In the genomic region with DNA sequence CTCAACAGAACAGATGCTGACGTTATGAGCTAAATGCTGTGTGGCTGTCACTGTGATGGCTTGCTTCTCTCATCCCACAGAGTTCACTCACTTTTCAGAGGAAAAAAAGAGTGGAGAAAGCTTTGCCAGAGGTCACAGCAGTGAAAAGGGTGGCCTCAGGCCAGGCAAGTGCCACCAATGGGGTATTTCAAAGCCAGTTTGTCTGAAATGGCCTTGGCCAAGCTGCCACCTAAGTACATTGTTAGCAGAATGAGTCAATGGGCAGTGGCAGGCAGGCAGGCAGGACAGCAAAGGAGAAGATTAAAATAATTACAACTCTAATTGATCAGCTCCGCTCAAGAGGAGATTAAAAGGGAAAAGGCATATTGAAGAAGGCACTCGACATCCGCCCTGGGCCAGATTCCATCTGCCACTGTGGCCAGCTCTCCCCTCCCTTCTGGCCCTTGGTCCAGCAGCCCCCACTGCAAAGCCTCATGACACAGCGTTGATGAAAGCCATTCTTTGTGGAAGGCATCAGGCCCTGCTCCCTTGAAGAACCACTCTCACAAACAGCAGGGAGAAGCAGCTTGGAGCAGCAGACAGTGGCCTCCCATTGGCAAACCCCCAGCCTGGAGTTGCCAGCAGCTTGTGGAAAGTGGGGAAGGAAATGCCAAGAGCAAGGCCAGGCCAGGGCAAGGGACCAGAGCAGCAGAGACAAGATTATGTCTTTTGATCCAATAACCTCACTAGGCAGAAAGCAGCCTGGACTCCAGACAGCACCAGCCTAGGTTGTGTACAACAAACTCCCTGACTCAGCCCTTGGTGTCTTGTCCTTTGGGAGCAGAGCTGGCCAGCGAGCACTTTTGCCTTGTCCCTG, we compare ENCODE assay signal across 7 mouse cellular contexts.
DNase-seq lines count a peak whose midpoint lies in the region; ATAC-seq and TF ChIP-seq lines count a peak whose summit lies in the region.

No protein-coding gene starts in this region.

- no peak for TF ChIP-seq CTCF in lung, adult 2 months (IDR thresholded peaks at IDR 0.05; ENCODE audit: insufficient read depth, low read length)

- H3K4me3 ChIP-seq in forebrain, embryonic 15.5 days, result no peak overlapping the region
- H3K4me3 ChIP-seq in hindbrain, embryonic 13.5 days, result no peak overlapping the region
- H3K4me3 ChIP-seq in lung, adult 2 months (replicated peaks; ENCODE audit: extremely low read depth, low read depth, low read length), result no peak overlapping the region

- no peak for TF ChIP-seq POLR2A in lung, adult 2 months (IDR thresholded peaks at IDR 0.05; ENCODE audit: borderline replicate concordance, extremely low read depth, low read depth, low read length)

- H3K9ac ChIP-seq in forebrain, embryonic 15.5 days (replicated peaks), result no peak overlapping the region
- no peak overlapping the region for H3K9ac ChIP-seq in hindbrain, embryonic 13.5 days

- no peaks in the 10 kb centered on the region for H3K27me3 ChIP-seq in forebrain, embryonic 15.5 days
- H3K27me3 ChIP-seq in hindbrain, embryonic 13.5 days, result no peaks in the 10 kb centered on the region

- H3K4me1 ChIP-seq in forebrain, embryonic 15.5 days, result 0 out of 2 replicates have a peak, but pooled peaks cover 9% of the 10 kb centered on the region
- H3K4me1 ChIP-seq in hindbrain, embryonic 13.5 days (replicated peaks), result peaks cover 9% of the 10 kb centered on the region; the same call in 1 of the 2 replicates
- H3K4me1 ChIP-seq in lung, adult 2 months (ENCODE audit: control insufficient read depth, insufficient read depth, low read length), result no peaks in the 10 kb centered on the region

- no peaks in the 10 kb centered on the region for H3K9me3 ChIP-seq in forebrain, embryonic 15.5 days
- H3K9me3 ChIP-seq in hindbrain, embryonic 13.5 days, result no peaks in the 10 kb centered on the region

- DNase-seq in adrenal gland, adult (ENCODE audit: inconsistent age in 2 of 2, low spot score in 1 of 2), result peak; percentile 27 to 85
- peak; percentile 66 for DNase-seq in adrenal gland, postnatal 25 days
- DNase-seq in lung, adult 2 months, result peak; percentile 3
- peak; percentile 12 to 19 for DNase-seq in right cerebral cortex, postnatal 36 days (ENCODE audit: low spot score in 2 of 2)
- no peak for DNase-seq in thymus, postnatal 25 days

- H3K36me3 ChIP-seq in forebrain, embryonic 15.5 days, result no peaks in the 10 kb centered on the region
- no peaks in the 10 kb centered on the region for H3K36me3 ChIP-seq in hindbrain, embryonic 13.5 days

- no peak overlapping the region for H3K4me2 ChIP-seq in forebrain, embryonic 15.5 days (replicated peaks)
- no peak overlapping the region for H3K4me2 ChIP-seq in hindbrain, embryonic 13.5 days

- H3K27ac ChIP-seq in forebrain, embryonic 15.5 days (replicated peaks), result peak overlapping the region; percentile 25; the same call in 1 of the 2 replicates
- 0 out of 2 replicates have a peak overlapping the region, but pooled peaks have one; percentile 3 for H3K27ac ChIP-seq in hindbrain, embryonic 13.5 days

- peak; percentile 77 for ATAC-seq in forebrain, embryonic 15.5 days (replicated peaks)
- peak; percentile 68 for ATAC-seq in hindbrain, embryonic 13.5 days (ENCODE audit: low FRiP score)

- WGBS in forebrain, embryonic 15.5 days, result 45% methylated on average over 6 of the region's 6 CpGs
- 55% methylated on average over 6 of the region's 6 CpGs for WGBS in hindbrain, embryonic 13.5 days
- WGBS in lung, adult 2 months, result 62% methylated on average over 6 of the region's 6 CpGs
